Mouse (Mus musculus) forebrain, embryonic 10.5 days (tissue): Measurements from ENCODE around the gene Arhgap22. TPM values are rescaled to one million over a fixed set of nuclear protein-coding genes. Genes with fewer than 3 reads are reported as not detected.

Source experiments
- DNase-seq: peaks from one replicate; pipeline ENCODE4 v3.0.0-alpha.2; 2017; ENCODE audit warnings: low spot score; ENCODE audit errors: extremely low spot score
- H3K27ac ChIP-seq: fragments of 300-500 bp; sonication (generic); 2 replicates; pipeline ENCODE4 v1.5.1; 2016; ENCODE audit warnings: mild to moderate bottlenecking
- H3K27me3 ChIP-seq: fragments of 300-500 bp; sonication (generic); 2 replicates; pipeline ENCODE4 v1.6.1; 2016; ENCODE audit warnings: mild to moderate bottlenecking; ENCODE audit not compliant: poor library complexity, severe bottlenecking
- H3K36me3 ChIP-seq: fragments of 300-500 bp; sonication (generic); replicated peaks from 2 replicates; pipeline ENCODE4 v1.6.1; 2016; ENCODE audit warnings: mild to moderate bottlenecking, moderate library complexity
- H3K4me1 ChIP-seq: fragments of 300-500 bp; sonication (generic); 2 replicates; pipeline ENCODE4 v1.6.1; 2016
- H3K4me3 ChIP-seq: fragments of 300-500 bp; sonication (generic); 2 replicates; pipeline ENCODE4 v1.5.1; 2016; ENCODE audit warnings: mild to moderate bottlenecking, moderate library complexity
- H3K9me3 ChIP-seq: fragments of 300-500 bp; sonication (generic); 2 replicates; pipeline ENCODE4 v1.6.1; 2016; ENCODE audit warnings: mild to moderate bottlenecking, moderate library complexity
- WGBS: fragments of 180-500 bp; shearing (Covaris S2); methylation state at CpG from one replicate; pipeline ENCODE4 v1.1.7; 2016; 5-methylcytosine and 5-hydroxymethylcytosine counted together
- polyA plus RNA-seq: library from polyadenylated mRNA; unstranded; fragments of >200 nt; fragmentation: Nextera tagmentation; extraction: Ambion mirVana; gene quantifications from 2 replicates; pipeline ENCODE4 v1.2.1, GENCODE M21; 2016

Gene Arhgap22
- polyA plus RNA-seq, 1 experiment from 2014 or later: 2.3 TPM

- H3K36me3 ChIP-seq: no peaks in the 10 kb centered on the region
- 0 out of 2 replicates have a peak, but pooled peaks cover 7% of the 10 kb centered on the region for H3K27me3 ChIP-seq
- WGBS: 50% methylated on average over 5 of the region's 5 CpGs
- peak overlapping the region; percentile 6; the same call in 1 of the 2 replicates for H3K27ac ChIP-seq
- DNase-seq: no peak
- peaks cover 24% of the 10 kb centered on the region for H3K4me1 ChIP-seq
- H3K9me3 ChIP-seq: no peaks in the 10 kb centered on the region
- no peak overlapping the region for H3K4me3 ChIP-seq
Observed at GRCm38 (mm10) chr14:33328369-33328768, 114.5 kb downstream of the Arhgap22 start.

DNA sequence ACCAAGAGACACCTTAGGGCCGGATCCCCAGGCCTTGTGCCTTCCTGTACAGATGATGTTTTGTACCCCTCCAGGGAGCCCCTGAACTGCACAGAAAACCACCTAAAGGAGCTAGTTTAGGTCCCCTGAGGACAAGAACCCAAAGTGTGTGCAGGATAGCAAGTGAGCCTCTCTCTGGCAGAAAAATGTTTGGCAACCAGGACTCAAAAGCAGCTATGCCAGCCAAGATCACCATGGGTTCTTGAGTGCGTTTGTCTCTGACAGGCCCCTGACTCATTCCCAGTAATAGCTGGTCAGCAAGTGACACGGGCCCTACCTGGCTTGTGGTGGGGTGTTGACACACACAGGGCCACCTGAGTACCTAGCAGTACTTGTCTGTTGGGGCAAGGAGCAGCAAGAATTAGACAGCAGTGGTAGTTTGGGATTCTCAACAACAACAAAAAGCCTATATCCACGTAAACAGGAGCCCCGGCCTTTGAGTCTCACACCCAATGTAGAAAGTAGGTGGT, 115.5 kb downstream of the Arhgap22 start:
- 93% methylated on average over 5 of the region's 5 CpGs for WGBS
- no peak overlapping the region for H3K27ac ChIP-seq
- no peak for DNase-seq

GRCm38 (mm10) chr14:33330986-33331385, 117.2 kb downstream of the Arhgap22 start:
- H3K9me3 ChIP-seq: no peaks in the 10 kb centered on the region
- no peak overlapping the region for H3K27ac ChIP-seq
- H3K4me3 ChIP-seq: no peak overlapping the region
- no peak for DNase-seq
- no peaks in the 10 kb centered on the region for H3K27me3 ChIP-seq
- H3K4me1 ChIP-seq: peaks cover 20% of the 10 kb centered on the region
- no peaks in the 10 kb centered on the region for H3K36me3 ChIP-seq
- 67% methylated on average over 4 of the region's 4 CpGs for WGBS

More for the DNA sequence above, 115.5 kb downstream of the Arhgap22 start:
- Histone ChIP-seq H3K9me3 (no peaks in the 10 kb centered on the region), H3K4me1 (peaks cover 20% of the 10 kb centered on the region), H3K27me3 (0 out of 2 replicates have a peak, but pooled peaks cover 4% of the 10 kb centered on the region), H3K4me3 (no peak overlapping the region), H3K36me3 (no peaks in the 10 kb centered on the region)

- H3K4me3 ChIP-seq: no peak overlapping the region
- no peak for DNase-seq
- H3K27ac ChIP-seq: no peak overlapping the region
- H3K27me3 ChIP-seq: no peaks in the 10 kb centered on the region
- H3K9me3 ChIP-seq: no peaks in the 10 kb centered on the region
- H3K4me1 ChIP-seq: peaks cover 20% of the 10 kb centered on the region
- no peaks in the 10 kb centered on the region for H3K36me3 ChIP-seq
- 47% methylated on average over 4 of the region's 4 CpGs for WGBS
Observed at GRCm38 (mm10) chr14:33331627-33332026, 117.8 kb downstream of the Arhgap22 start.

DNA sequence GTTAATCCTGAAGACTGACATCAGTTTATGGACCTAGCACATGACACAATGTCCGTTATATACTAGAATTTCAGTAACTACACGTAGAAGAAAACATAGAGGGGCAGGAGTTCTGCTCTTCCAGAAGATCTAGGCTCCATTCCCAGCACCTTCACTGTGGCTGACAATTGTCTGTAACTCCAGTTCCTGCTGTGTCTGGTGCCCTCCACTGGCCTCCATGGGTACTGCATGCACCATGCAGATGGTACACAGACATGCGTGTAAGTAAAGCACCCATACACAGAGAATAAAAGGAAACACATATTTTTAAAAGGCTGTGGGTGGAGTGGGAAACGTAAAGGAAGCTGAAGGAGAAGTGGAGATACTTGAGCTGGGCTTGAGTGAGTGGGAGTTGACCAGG, 120.0 kb downstream of the Arhgap22 start:
- WGBS: 81% methylated on average over 4 of the region's 4 CpGs
- no peak for DNase-seq
- H3K27ac ChIP-seq: no peak overlapping the region
- H3K4me3 ChIP-seq: no peak overlapping the region
- H3K9me3 ChIP-seq: no peaks in the 10 kb centered on the region
- no peaks in the 10 kb centered on the region for H3K36me3 ChIP-seq
- H3K4me1 ChIP-seq: peaks cover 7% of the 10 kb centered on the region
- no peaks in the 10 kb centered on the region for H3K27me3 ChIP-seq

- Histone ChIP-seq H3K27ac (no peak overlapping the region), H3K4me1 (peaks cover 7% of the 10 kb centered on the region; the same call in 1 of the 2 replicates), H3K4me3 (no peak overlapping the region), H3K36me3 (no peaks in the 10 kb centered on the region), H3K27me3 (no peaks in the 10 kb centered on the region), H3K9me3 (no peaks in the 10 kb centered on the region)
- no peak for DNase-seq
- WGBS: 84% methylated on average over 4 of the region's 4 CpGs
Observed at GRCm38 (mm10) chr14:33334402-33334801, 120.6 kb downstream of the Arhgap22 start.

GRCm38 (mm10) chr14:33335733-33336132, 121.9 kb downstream of the Arhgap22 start:
- 84% methylated on average over 6 of the region's 6 CpGs for WGBS
- H3K27me3 ChIP-seq: no peaks in the 10 kb centered on the region
- H3K36me3 ChIP-seq: no peaks in the 10 kb centered on the region
- no peak overlapping the region for H3K27ac ChIP-seq
- DNase-seq: no peak
- H3K4me1 ChIP-seq: peaks cover 10% of the 10 kb centered on the region; the same call in 1 of the 2 replicates
- H3K9me3 ChIP-seq: no peaks in the 10 kb centered on the region
- no peak overlapping the region for H3K4me3 ChIP-seq

DNA sequence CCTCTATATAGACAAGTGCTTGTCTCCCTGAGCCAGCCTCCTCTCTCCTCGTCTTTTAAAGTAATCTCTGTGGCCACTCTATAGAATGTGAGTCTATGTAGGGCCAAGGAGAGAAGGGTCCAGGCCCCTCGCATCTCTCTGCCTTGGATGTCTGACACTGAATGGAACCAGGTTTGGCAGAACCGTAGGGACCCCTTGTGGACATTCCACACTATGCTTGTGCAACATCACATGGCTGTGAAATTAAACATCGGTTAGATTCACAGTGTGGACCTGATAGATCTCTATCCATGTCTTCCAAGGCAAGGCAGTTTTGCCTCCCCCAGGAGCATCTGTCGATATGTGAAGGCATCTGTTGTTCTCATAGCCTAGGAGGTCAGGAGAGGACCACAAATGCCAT, 124.9 kb downstream of the Arhgap22 start:
- Histone ChIP-seq H3K27ac (no peak overlapping the region), H3K4me1 (peaks cover 10% of the 10 kb centered on the region; the same call in 1 of the 2 replicates), H3K36me3 (no peaks in the 10 kb centered on the region), H3K4me3 (no peak overlapping the region), H3K27me3 (no peaks in the 10 kb centered on the region), H3K9me3 (no peaks in the 10 kb centered on the region)
- WGBS: 71% methylated on average over 5 of the region's 5 CpGs
- DNase-seq: no peak

- H3K27ac ChIP-seq: no peak overlapping the region
- no peaks in the 10 kb centered on the region for H3K27me3 ChIP-seq
- no peaks in the 10 kb centered on the region for H3K9me3 ChIP-seq
- DNase-seq: no peak
- H3K4me1 ChIP-seq: 0 out of 2 replicates have a peak, but pooled peaks cover 6% of the 10 kb centered on the region
- no peaks in the 10 kb centered on the region for H3K36me3 ChIP-seq
- no peak overlapping the region for H3K4me3 ChIP-seq
- 93% methylated on average over 14 of the region's 14 CpGs for WGBS
Observed at GRCm38 (mm10) chr14:33343131-33343725, 129.4 kb downstream of the Arhgap22 start.

DNA sequence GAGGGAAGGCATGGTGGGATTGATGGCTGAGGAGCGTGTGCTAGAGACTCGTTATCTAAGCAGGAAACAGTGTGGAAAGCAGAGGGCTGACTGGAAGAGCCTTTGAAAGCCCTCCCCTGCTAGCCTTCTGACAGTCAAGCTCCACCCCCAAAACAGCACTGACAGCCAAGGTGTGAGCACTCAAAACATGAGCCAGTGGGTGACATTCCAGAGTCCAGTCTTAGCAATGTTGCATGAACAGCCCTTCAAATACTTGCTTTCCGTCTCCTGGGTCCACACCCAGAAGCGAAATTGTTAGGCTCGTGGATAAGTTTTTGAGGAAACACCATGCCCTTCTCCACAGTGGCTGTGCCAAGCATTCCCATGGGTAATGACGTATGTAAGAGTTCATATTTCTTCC, 132.7 kb downstream of the Arhgap22 start:
- Histone ChIP-seq H3K9me3 (no peaks in the 10 kb centered on the region), H3K4me1 (peaks cover 11% of the 10 kb centered on the region), H3K27ac (no peak overlapping the region), H3K27me3 (peaks cover 33% of the 10 kb centered on the region), H3K4me3 (no peak overlapping the region), H3K36me3 (no peaks in the 10 kb centered on the region)
- WGBS: 85% methylated on average over 6 of the region's 6 CpGs
- no peak for DNase-seq

DNA sequence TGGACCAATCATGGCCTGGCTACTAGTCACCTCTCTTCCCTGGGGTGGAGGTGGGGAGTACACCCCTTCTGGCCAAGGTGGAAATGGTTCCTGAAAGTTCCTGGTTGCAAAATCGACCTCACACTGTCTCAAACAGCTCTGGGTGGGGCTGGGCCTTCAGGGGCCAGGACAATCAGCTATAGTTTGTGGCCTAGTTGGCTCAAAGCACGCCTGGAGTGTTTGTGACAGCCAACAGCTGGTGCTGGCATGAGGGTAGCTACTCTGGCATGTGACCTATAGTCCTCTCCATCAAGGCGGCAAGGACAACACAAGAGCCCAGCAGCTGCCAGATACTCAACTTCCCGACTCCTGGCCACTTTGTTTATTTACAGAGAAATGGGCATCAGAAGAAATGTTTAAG, 133.9 kb downstream of the Arhgap22 start:
- no peaks in the 10 kb centered on the region for H3K36me3 ChIP-seq
- no peaks in the 10 kb centered on the region for H3K9me3 ChIP-seq
- H3K4me1 ChIP-seq: peaks cover 11% of the 10 kb centered on the region
- H3K27me3 ChIP-seq: peaks cover 44% of the 10 kb centered on the region
- H3K4me3 ChIP-seq: no peak overlapping the region
- 77% methylated on average over 4 of the region's 4 CpGs for WGBS
- no peak for DNase-seq
- H3K27ac ChIP-seq: no peak overlapping the region

- DNase-seq: no peak
- peaks cover 11% of the 10 kb centered on the region for H3K4me1 ChIP-seq
- no peak overlapping the region for H3K4me3 ChIP-seq
- peaks cover 49% of the 10 kb centered on the region for H3K27me3 ChIP-seq
- no peaks in the 10 kb centered on the region for H3K36me3 ChIP-seq
- no peak overlapping the region for H3K27ac ChIP-seq
- H3K9me3 ChIP-seq: no peaks in the 10 kb centered on the region
- 86% methylated on average over 1 of the region's 1 CpGs for WGBS
Observed at GRCm38 (mm10) chr14:33348146-33348545, 134.3 kb downstream of the Arhgap22 start.

DNA sequence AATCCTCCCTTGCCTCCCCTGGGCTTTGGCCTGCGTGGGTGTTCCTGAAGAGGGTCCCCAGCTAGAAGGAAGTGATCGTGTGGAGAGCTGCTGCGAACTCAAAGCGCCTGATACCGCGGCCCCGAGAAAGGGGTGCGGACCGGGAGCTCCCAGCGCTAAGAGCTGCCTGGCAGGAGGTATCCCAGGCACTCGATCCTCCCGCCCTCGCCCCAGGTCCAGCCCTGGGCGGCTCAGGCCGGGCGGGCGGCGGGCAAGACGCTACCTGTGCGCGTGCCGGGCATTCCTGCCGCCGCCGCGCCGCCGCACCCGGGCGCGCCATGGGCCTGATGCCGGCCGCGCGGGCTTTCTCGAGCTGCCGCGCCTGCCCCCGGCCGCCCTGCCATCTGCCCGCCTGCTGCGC, 137.2 kb downstream of the Arhgap22 start:
- Histone ChIP-seq H3K27me3 (peaks cover 59% of the 10 kb centered on the region), H3K9me3 (no peaks in the 10 kb centered on the region), H3K27ac (peak overlapping the region; percentile 72), H3K4me3 (peak overlapping the region; percentile 59), H3K36me3 (no peaks in the 10 kb centered on the region), H3K4me1 (peaks cover 11% of the 10 kb centered on the region)
- whole genome bisulfite sequencing: under 1% methylated on average over 41 of the region's 42 CpGs
- DNase-seq: no peak
